ENCODE assay signal across 18 mouse cellular contexts in genomic region chr5:136589002-136589401, GRCm38 (mm10).
"Had no signal": no experiment of that assay in that cellular context is flagged by ENCODE, and none has a peak within 500 bp of the region (broad histone marks: within the 10 kb centered on the region; RNA-seq: fewer than 3 reads in every experiment).

No protein-coding gene starts in this region.

- H3K9me3 ChIP-seq: midbrain, embryonic 10.5 days; midbrain, embryonic 13.5 days; midbrain, embryonic 15.5 days; neural tube, embryonic 13.5 days; neural tube, embryonic 15.5 days had no signal

- H3K36me3 ChIP-seq: midbrain, embryonic 10.5 days; midbrain, embryonic 13.5 days; midbrain, embryonic 15.5 days; neural tube, embryonic 13.5 days; neural tube, embryonic 15.5 days had no signal

- H3K9ac ChIP-seq: lung, embryonic 14.5 days; midbrain, embryonic 13.5 days; midbrain, embryonic 15.5 days; neural tube, embryonic 13.5 days; neural tube, embryonic 15.5 days had no signal

- H3K4me1 ChIP-seq: midbrain, embryonic 10.5 days; midbrain, embryonic 13.5 days; midbrain, embryonic 15.5 days; neural tube, embryonic 13.5 days; neural tube, embryonic 15.5 days had no signal

- ATAC-seq: midbrain, embryonic 13.5 days; midbrain, embryonic 15.5 days had no signal

- H3K4me2 ChIP-seq: lung, embryonic 14.5 days; midbrain, embryonic 13.5 days; midbrain, embryonic 15.5 days; neural tube, embryonic 13.5 days; neural tube, embryonic 15.5 days had no signal

- H3K27ac ChIP-seq: midbrain, embryonic 10.5 days; midbrain, embryonic 13.5 days; midbrain, embryonic 15.5 days; neural tube, embryonic 13.5 days; neural tube, embryonic 15.5 days had no signal

- H3K4me3 ChIP-seq: midbrain, embryonic 10.5 days; midbrain, embryonic 13.5 days; midbrain, embryonic 15.5 days; myocyte; neural tube, embryonic 13.5 days; neural tube, embryonic 15.5 days had no signal

- DNase-seq: lung, adult 18-20 months; lung, embryonic 14.5 days; lung, postnatal 10 days; lung, postnatal 4 days; retina, postnatal 1 day; right cerebral cortex, adult 18-20 months; right cerebral cortex, postnatal 25 days; right cerebral cortex, postnatal 4 days; spleen, adult 18-20 months; thymus, adult 18-20 months; thymus, postnatal 14 days; thymus, postnatal 36 days had no signal

- H3K27me3 ChIP-seq: midbrain, embryonic 13.5 days; midbrain, embryonic 15.5 days; neural tube, embryonic 13.5 days; neural tube, embryonic 15.5 days had no signal
